Mouse (Mus musculus) kidney, embryonic 16.5 days (tissue): Measurements from ENCODE around the gene 1700013G24Rik. TPM values are rescaled to one million over a fixed set of nuclear protein-coding genes. Genes with fewer than 3 reads are reported as not detected.

Source experiments
- ATAC-seq: fragments of 200-750 bp; cut with Nextera tagmentation; 2 replicates; pipeline ENCODE4 v1.8.0; 2017; ENCODE audit warnings: moderate TSS enrichment; ENCODE audit not compliant: low FRiP score, low TSS enrichment
- H3K27ac ChIP-seq: fragments of 300-500 bp; sonication (generic); 2 replicates; pipeline ENCODE4 v1.5.1; 2014; ENCODE audit warnings: low read length
- H3K27me3 ChIP-seq: fragments of 300-500 bp; sonication (generic); 2 replicates; pipeline ENCODE4 v1.6.1; 2014; ENCODE audit warnings: low read length, control low read depth, mixed read lengths; ENCODE audit not compliant: insufficient read depth
- H3K36me3 ChIP-seq: fragments of 300-500 bp; sonication (generic); 2 replicates; pipeline ENCODE4 v1.6.1; 2014; ENCODE audit warnings: low read length, control low read depth, mixed read lengths; ENCODE audit not compliant: insufficient read depth
- H3K4me1 ChIP-seq: fragments of 300-500 bp; sonication (generic); 2 replicates; pipeline ENCODE4 v1.6.1; 2014; ENCODE audit warnings: low read length, control low read depth, mixed read lengths; ENCODE audit not compliant: insufficient read depth
- H3K4me2 ChIP-seq: fragments of 300-500 bp; sonication (generic); replicated peaks from 2 replicates; pipeline ENCODE4 v1.6.1; 2014; ENCODE audit warnings: low read depth, low read length
- H3K4me3 ChIP-seq: fragments of 300-500 bp; sonication (generic); 2 replicates; pipeline ENCODE4 v1.5.1; 2014; ENCODE audit warnings: mild to moderate bottlenecking, low read length
- H3K9ac ChIP-seq: fragments of 300-500 bp; sonication (generic); replicated peaks from 2 replicates; pipeline ENCODE4 v1.6.1; 2014; ENCODE audit warnings: low read length
- H3K9me3 ChIP-seq: fragments of 300-500 bp; sonication (generic); 2 replicates; pipeline ENCODE4 v1.6.1; 2016; ENCODE audit warnings: low read length, control low read depth
- WGBS: fragments of 180-500 bp; shearing (Covaris S2); extraction: QIAGEN DNeasy Blood & Tissue Kit; methylation state at CpG from one replicate; pipeline ENCODE4 v1.1.7; 2014; 5-methylcytosine and 5-hydroxymethylcytosine counted together
- polyA plus RNA-seq: library from polyadenylated mRNA; unstranded; fragments of >200 nt; fragmentation: Nextera tagmentation; extraction: Ambion mirVana; gene quantifications from 2 replicates; pipeline ENCODE4 v1.2.1, GENCODE M21; 2015

Gene 1700013G24Rik
- polyA plus RNA-seq, 1 experiment from 2014 or later = not detected

DNA sequence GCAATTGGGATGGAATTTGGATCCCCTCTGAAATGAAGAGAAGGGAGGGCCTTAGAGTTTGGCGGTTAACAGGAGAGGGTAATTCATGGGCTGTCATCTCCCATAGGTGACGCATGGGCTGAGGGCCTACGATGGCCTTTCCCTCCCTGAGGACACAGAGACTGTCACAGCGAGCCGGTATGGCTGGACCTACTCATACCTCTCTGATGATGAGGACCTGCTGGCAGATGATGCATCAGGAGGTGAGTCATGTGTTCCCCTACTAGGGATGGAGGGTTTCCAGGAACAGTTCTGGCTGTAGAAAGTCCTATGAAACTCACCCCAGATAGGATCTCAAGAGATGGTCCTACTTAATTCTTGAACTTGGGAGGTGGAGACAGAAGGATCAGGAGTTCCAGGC lies 47.9 kb downstream of the 1700013G24Rik start:
- Histone ChIP-seq H3K36me3 (peaks cover 13% of the 10 kb centered on the region), H3K27ac (no peak overlapping the region), H3K9me3 (no peaks in the 10 kb centered on the region), H3K4me1 (peaks cover 41% of the 10 kb centered on the region), H3K27me3 (no peaks in the 10 kb centered on the region), H3K4me3 (no peak overlapping the region), H3K9ac (no peak overlapping the region), H3K4me2 (no peak overlapping the region)
- WGBS = 90% methylated on average over 5 of the region's 5 CpGs
- no peak for ATAC-seq

DNA sequence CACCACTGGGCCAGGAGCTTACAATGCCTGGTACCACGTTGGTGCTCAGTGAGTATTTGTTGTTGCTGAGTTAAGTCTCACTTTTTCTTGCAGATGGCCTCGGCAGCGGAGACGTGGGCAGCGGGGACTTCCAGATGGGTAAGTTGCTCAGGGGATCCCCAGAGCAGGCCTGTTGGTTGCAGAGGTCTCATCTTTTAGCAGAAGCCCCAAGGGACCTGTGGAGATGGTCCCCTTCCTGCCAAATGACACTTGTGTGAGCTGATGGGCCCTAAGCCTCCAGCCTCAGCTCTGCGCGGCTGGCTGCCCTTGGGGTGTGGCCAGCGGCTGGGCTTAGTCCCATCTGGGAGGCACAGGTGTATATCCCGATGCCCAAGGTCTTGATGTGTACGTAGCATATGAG lies 49.1 kb downstream of the 1700013G24Rik start:
- no peak overlapping the region for H3K9ac ChIP-seq
- no peak overlapping the region for H3K4me2 ChIP-seq
- no peaks in the 10 kb centered on the region for H3K9me3 ChIP-seq
- H3K4me1 ChIP-seq = peaks cover 42% of the 10 kb centered on the region
- no peak for ATAC-seq
- H3K36me3 ChIP-seq = peaks cover 13% of the 10 kb centered on the region
- WGBS = 87% methylated on average over 10 of the region's 10 CpGs
- no peak overlapping the region for H3K4me3 ChIP-seq
- no peaks in the 10 kb centered on the region for H3K27me3 ChIP-seq
- no peak overlapping the region for H3K27ac ChIP-seq

DNA sequence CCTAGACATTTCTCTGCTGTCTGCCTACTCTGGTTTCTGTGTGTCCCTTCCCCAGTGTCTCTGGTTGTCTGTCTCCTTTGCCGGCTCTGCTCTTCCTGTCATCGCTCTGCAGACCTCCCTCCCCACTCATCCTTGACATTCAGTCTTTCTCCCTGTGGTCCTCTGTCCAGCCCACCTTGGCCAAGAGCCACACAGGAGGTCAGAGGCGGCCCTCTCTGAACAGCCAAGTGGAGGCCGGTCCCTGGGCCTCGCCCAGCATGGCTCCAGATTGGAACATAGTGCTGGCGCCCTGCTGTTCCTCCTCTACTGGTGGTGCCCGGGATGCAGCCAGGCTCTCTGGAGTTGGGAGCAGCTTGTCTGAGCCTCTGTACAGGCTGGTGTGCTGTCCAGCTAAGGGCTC lies 49.7 kb downstream of the 1700013G24Rik start:
- 87% methylated on average over 7 of the region's 7 CpGs for WGBS
- no peak overlapping the region for H3K4me2 ChIP-seq
- ATAC-seq = no peak
- peaks cover 36% of the 10 kb centered on the region for H3K4me1 ChIP-seq
- H3K27me3 ChIP-seq = no peaks in the 10 kb centered on the region
- no peak overlapping the region for H3K9ac ChIP-seq
- no peak overlapping the region for H3K27ac ChIP-seq
- peaks cover 13% of the 10 kb centered on the region for H3K36me3 ChIP-seq
- H3K9me3 ChIP-seq = no peaks in the 10 kb centered on the region
- no peak overlapping the region for H3K4me3 ChIP-seq

GRCm38 (mm10) chr4:137503509-137503971 lies 50.5 kb downstream of the 1700013G24Rik start:
- Histone ChIP-seq H3K9ac (no peak overlapping the region), H3K4me2 (no peak overlapping the region), H3K4me1 (peaks cover 29% of the 10 kb centered on the region), H3K4me3 (no peak overlapping the region), H3K9me3 (no peaks in the 10 kb centered on the region), H3K36me3 (peaks cover 19% of the 10 kb centered on the region), H3K27me3 (no peaks in the 10 kb centered on the region), H3K27ac (no peak overlapping the region)
- ATAC-seq = no peak
- WGBS = 81% methylated on average over 6 of the region's 6 CpGs

Other genes with a start within 250 kb of the 1700013G24Rik start
- gene Wnt4, start 175.8 kb upstream of the 1700013G24Rik start, polyA plus RNA-seq = 7.9 and 10.8 TPM in 2 replicates
- gene Cdc42, start 95.6 kb upstream of the 1700013G24Rik start, polyA plus RNA-seq = 739 and 758 TPM in 2 replicates
- gene Cela3a, start 43.5 kb upstream of the 1700013G24Rik start, polyA plus RNA-seq = not detected in 2 replicates
- not detected in 2 replicates for gene Cela3b, start 22.7 kb upstream of the 1700013G24Rik start, polyA plus RNA-seq
- gene Hspg2, start 15.5 kb downstream of the 1700013G24Rik start, polyA plus RNA-seq = 39.6 and 41.7 TPM in 2 replicates
- not detected in 2 replicates for gene Ldlrad2, start 121.3 kb downstream of the 1700013G24Rik start, polyA plus RNA-seq
- 62.9 and 69.8 TPM in 2 replicates for gene Usp48, start 140.5 kb downstream of the 1700013G24Rik start, polyA plus RNA-seq
- 22.0 and 31.7 TPM in 2 replicates for gene Rap1gap, start 211.4 kb downstream of the 1700013G24Rik start, polyA plus RNA-seq